Mouse (Mus musculus): ENCODE results near the gene Spred2.

DNA sequence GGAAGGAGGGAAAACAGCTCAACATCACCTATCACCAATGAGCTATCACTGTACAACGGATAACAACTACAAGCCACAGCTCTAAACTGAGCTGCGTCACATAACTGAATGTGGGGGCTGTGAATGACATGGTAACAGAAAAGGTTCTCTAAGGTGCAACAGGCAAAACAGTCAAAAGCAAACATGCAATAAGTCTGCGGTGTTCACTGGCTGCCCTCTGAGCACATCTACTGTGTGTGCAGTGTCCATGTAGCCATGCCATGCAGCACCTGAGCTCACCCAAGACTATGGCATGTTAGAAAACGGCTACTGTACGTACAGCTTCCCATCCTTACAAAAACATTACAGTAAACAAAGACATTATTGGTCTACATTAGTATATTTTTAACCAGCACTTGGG is 148.7 kb downstream of the Spred2 start:
- no peak for TF ChIP-seq CTCF (IDR thresholded peaks at IDR 0.05; ENCODE audit: low read depth, low read length)
- TF ChIP-seq POLR2A (IDR thresholded peaks at IDR 0.05; ENCODE audit: borderline replicate concordance, low read depth, low read length): no peak
